Mouse (Mus musculus): ENCODE measurements at regions not wholly inside any gene's neighbourhood (a gene's known extent, or its start where the extent isn't known, plus 50 kb on each side); places are given as distances from the start of the nearest gene placed in this dataset.

DNA sequence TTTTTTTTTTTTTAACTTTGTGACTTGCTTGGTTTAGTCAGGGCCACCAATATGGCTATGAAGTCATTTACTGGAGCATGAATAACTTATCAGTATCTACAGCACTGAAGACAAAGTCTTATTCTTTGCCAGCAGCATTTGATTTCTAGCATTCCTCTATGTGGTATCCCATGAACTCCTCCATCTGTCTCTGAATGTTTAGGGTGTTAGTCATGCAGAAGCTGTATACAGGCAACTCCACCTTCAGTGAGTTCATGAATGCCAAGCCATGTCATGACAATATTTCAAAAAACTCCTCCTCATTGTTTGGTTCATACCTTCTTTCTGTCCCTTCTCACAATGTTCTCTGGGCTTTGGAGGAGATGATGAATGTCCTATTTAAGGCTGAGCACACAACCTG, 1438.4 kb upstream of the A1bg start:
- TF ChIP-seq CTCF (IDR thresholded peaks at IDR 0.05; ENCODE audit: extremely low read depth, insufficient read length, insufficient replicate concordance, low read depth, low read length) (no peak), POLR2A (IDR thresholded peaks at IDR 0.05; ENCODE audit: low read depth, low read length) (no peak)

Data from small intestine, adult 2 months (tissue).